Mouse (Mus musculus): ENCODE data around the gene Mapk8ip3. TPM values are rescaled to one million over a fixed set of nuclear protein-coding genes. Genes with fewer than 3 reads are reported as not detected.
A peak's percentile ranks its signal among the peaks of the same experiment; 100 is the strongest.

The Mapk8ip3 gene
- polyA plus RNA-seq, 1 experiment from 2014 or later = 38.3 TPM

DNA sequence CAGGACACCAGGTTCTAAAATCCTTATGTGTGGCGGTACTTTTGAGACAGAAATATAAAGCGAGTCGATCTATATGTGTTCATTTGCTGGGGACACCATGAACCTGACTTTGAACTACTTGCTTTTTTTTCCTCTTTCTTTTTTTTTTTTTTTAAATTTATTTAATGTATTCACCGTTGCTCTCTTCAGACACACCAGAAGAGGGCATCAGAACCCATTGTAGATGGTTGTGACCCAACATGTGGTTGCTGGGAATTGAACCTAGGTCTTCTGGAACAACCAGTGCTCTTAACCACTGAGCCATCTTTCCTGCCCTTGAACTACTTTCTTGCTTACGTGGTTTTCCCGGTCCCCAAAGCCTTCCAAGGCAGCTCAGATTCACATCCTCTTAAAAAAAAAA is 489 bp upstream of the Mapk8ip3 start:
- 43% methylated on average over 6 of the region's 6 CpGs for WGBS
- Histone ChIP-seq H3K36me3 (0 out of 2 replicates have a peak, but pooled peaks cover 3% of the 10 kb centered on the region), H3K4me2 (replicated peaks) (peak overlapping the region; percentile 75), H3K9me3 (replicated peaks) (no peaks in the 10 kb centered on the region), H3K27me3 (no peaks in the 10 kb centered on the region), H3K27ac (replicated peaks) (peak overlapping the region; percentile 88), H3K4me1 (peaks cover 19% of the 10 kb centered on the region), H3K4me3 (replicated peaks) (peak overlapping the region; percentile 96), H3K9ac (peak overlapping the region; percentile 85)
- ATAC-seq (ENCODE audit: insufficient number of reproducible peaks, low FRiP score, low TSS enrichment, low read depth) = no peak

DNA sequence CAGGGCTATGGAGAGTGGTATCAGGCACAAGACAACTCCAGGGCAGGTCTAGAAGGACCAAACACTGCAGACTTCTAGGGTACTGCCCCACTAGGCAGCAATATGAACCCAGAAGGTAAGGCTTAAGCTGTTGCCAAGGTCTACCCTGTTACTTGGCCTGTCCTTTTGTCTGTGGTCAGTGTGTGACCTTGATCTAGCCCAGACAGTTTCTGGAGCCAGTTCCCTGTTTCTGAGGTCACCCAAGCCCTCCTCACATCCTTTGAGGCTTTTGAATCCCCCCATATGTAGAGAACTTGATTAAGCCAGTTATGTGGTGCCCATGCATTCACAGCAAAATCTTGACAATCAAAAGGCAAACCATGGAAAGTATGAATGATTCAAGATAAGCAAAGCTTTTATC is 1.1 kb downstream of the Mapk8ip3 start:
- Histone ChIP-seq H3K4me1 (peaks cover 19% of the 10 kb centered on the region), H3K9me3 (replicated peaks) (no peaks in the 10 kb centered on the region), H3K4me3 (replicated peaks) (peak overlapping the region; percentile 96), H3K27ac (replicated peaks) (no peak overlapping the region), H3K27me3 (no peaks in the 10 kb centered on the region), H3K9ac (peak overlapping the region; percentile 16; the same call in 1 of the 2 replicates), H3K36me3 (0 out of 2 replicates have a peak, but pooled peaks cover 9% of the 10 kb centered on the region), H3K4me2 (replicated peaks) (peak overlapping the region; percentile 75)
- ATAC-seq (ENCODE audit: insufficient number of reproducible peaks, low FRiP score, low TSS enrichment, low read depth) = no peak

DNA sequence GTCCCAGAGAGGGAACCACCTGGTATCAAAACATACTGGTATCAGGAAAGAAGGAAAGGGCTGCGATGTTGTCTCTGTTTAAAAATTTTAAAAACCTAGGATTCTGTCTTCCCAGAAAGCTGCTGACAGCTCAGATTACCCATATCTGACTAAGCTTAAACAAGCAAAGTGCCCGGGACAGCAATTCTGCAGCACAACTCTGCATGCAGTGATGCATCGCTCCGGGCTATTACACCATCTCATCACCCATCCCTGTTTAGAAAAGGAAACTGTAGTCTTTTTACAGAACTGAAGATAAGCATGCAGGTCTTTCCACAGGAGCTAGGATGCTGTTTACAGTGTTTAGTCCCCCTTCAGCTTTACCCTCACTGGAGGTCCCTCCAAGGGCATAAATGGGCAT is 1.9 kb downstream of the Mapk8ip3 start:
- H3K36me3 ChIP-seq = 0 out of 2 replicates have a peak, but pooled peaks cover 9% of the 10 kb centered on the region
- H3K4me1 ChIP-seq = peaks cover 19% of the 10 kb centered on the region
- H3K27ac ChIP-seq (replicated peaks) = no peak overlapping the region
- H3K4me2 ChIP-seq (replicated peaks) = peak overlapping the region; percentile 75
- peak overlapping the region; percentile 16 for H3K9ac ChIP-seq
- no peaks in the 10 kb centered on the region for H3K9me3 ChIP-seq (replicated peaks)
- no peaks in the 10 kb centered on the region for H3K27me3 ChIP-seq
- peak overlapping the region; percentile 96 for H3K4me3 ChIP-seq (replicated peaks)
- 71% methylated on average over 4 of the region's 4 CpGs for WGBS
- ATAC-seq (ENCODE audit: insufficient number of reproducible peaks, low FRiP score, low TSS enrichment, low read depth) = no peak

DNA sequence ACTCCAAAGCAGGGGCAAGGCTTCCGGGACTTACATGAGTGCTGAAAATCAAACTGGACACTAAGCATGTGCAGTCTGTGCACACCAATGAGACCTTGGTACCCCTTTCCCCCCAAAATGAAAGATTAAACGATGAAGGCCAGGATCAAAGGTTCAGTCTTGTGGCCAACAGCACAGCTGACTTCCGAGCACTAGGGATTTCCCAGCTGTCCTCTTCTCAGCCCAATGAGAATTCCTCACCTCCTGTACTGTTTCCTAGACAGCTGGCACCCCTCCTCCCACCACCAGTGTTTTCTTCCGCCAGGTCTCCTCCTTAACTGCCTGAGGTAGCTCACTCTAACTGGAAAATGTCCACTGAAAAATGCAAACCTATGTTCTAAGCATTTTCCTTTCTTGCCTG is 3.6 kb downstream of the Mapk8ip3 start:
- Histone ChIP-seq H3K4me3 (replicated peaks) (no peak overlapping the region), H3K36me3 (peaks cover 15% of the 10 kb centered on the region; the same call in 1 of the 2 replicates), H3K9ac (no peak overlapping the region), H3K9me3 (replicated peaks) (no peaks in the 10 kb centered on the region), H3K4me2 (replicated peaks) (no peak overlapping the region), H3K4me1 (peaks cover 19% of the 10 kb centered on the region), H3K27me3 (no peaks in the 10 kb centered on the region), H3K27ac (replicated peaks) (no peak overlapping the region)
- ATAC-seq (ENCODE audit: insufficient number of reproducible peaks, low FRiP score, low TSS enrichment, low read depth) = no peak
- WGBS = 70% methylated on average over 4 of the region's 4 CpGs

DNA sequence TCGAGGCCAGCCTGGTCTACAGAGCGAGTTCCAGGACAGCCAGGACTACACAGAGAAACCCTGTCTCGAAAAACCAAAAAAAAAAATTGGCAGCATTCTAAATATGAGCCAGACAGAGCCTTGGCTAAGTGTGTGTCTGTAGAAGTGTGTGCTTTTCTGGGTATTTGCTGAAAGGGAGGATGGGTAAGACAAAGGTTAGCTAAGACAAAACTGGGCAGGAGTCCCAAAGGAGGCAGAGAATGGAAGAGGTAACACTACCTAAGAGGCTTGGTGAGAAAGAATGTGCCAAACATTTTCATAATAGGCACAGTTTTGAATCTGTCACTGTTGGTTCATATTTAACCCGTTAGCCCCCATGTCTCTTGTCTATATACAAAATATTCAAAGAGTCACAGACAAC is 4.3 kb downstream of the Mapk8ip3 start:
- H3K27me3 ChIP-seq = no peaks in the 10 kb centered on the region
- no peak overlapping the region for H3K4me3 ChIP-seq (replicated peaks)
- ATAC-seq (ENCODE audit: insufficient number of reproducible peaks, low FRiP score, low TSS enrichment, low read depth) = no peak
- H3K36me3 ChIP-seq = peaks cover 20% of the 10 kb centered on the region
- peaks cover 19% of the 10 kb centered on the region for H3K4me1 ChIP-seq
- no peak overlapping the region for H3K9ac ChIP-seq
- 93% methylated on average over 4 of the region's 4 CpGs for WGBS
- H3K4me2 ChIP-seq (replicated peaks) = no peak overlapping the region
- H3K27ac ChIP-seq (replicated peaks) = no peak overlapping the region
- no peaks in the 10 kb centered on the region for H3K9me3 ChIP-seq (replicated peaks)

DNA sequence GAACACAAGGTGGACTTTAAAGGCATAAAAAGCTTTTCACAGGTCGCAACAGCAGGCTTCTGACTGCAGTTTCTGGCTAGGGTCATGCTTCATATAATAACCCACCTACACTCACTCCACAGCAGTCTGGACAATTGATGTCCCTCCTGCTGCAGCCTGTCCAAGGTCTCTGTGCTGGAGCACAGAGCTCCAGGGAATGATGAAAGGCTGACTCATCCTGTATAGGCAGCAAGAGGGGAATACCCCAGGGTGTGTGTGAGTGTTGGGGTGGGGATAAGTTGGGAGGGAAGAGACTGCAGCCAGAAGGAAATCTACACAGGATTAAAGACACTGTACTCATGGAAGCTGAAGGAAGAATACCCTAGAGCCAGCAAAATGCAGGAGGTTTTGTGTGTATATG is 7.3 kb downstream of the Mapk8ip3 start:
- WGBS = 94% methylated on average over 1 of the region's 1 CpGs

DNA sequence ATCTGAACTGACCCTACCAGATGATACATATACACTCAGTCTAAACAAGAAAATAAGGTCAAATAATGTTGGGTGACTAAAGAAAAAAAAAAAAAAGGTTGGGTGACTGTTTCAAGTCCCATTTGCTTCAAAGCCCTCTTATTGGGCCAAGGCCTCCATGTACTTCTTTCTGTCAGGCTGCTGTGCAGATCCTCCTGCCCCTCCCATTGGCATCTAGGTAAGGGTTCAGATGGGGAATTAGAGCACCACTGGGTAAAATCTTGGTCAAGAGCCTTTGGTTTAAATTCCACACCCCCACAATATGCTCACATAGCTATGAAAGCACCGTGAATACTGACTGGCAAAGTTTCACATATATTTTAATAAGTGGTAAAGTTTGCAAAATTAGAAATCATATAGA is 13.5 kb downstream of the Mapk8ip3 start:
- H3K4me3 ChIP-seq (replicated peaks) = no peak overlapping the region
- H3K4me1 ChIP-seq = no peaks in the 10 kb centered on the region
- H3K27me3 ChIP-seq = no peaks in the 10 kb centered on the region
- H3K27ac ChIP-seq (replicated peaks) = no peak overlapping the region
- H3K36me3 ChIP-seq = peaks cover 93% of the 10 kb centered on the region
- H3K4me2 ChIP-seq (replicated peaks) = no peak overlapping the region
- no peak for ATAC-seq (ENCODE audit: insufficient number of reproducible peaks, low FRiP score, low TSS enrichment, low read depth)
- no peak overlapping the region for H3K9ac ChIP-seq
- WGBS = 88% methylated on average over 1 of the region's 1 CpGs
- H3K9me3 ChIP-seq (replicated peaks) = no peaks in the 10 kb centered on the region

More for the DNA sequence above, 7.3 kb downstream of the Mapk8ip3 start:
- Histone ChIP-seq H3K27me3 (no peaks in the 10 kb centered on the region), H3K4me1 (peaks cover 2% of the 10 kb centered on the region; the same call in 1 of the 2 replicates), H3K36me3 (peaks cover 47% of the 10 kb centered on the region), H3K9ac (no peak overlapping the region), H3K4me3 (replicated peaks) (no peak overlapping the region), H3K9me3 (replicated peaks) (no peaks in the 10 kb centered on the region), H3K4me2 (replicated peaks) (no peak overlapping the region), H3K27ac (replicated peaks) (no peak overlapping the region)
- no peak for ATAC-seq (ENCODE audit: insufficient number of reproducible peaks, low FRiP score, low TSS enrichment, low read depth)

DNA sequence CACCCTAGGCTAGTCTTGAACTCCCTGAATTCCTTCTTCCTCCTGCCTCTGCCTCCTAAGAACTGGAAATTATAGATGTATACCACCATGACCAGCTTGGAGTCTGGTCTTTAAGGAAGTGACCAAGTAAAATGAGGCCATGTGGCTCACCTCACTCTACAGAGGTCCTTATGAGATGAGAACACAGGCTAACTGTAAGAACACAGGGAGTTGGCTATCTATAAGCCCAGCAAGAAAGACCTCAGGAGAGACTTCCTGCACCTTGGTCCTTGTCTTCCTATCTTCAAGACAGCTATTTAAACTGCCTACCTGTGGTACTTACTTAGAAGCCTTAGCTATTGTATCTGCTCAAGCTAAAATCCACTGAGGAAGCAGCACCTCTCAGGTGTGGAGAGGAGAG is 22.8 kb downstream of the Mapk8ip3 start:
- H3K27ac ChIP-seq (replicated peaks) = no peak overlapping the region
- no peak overlapping the region for H3K9ac ChIP-seq
- no peak for ATAC-seq (ENCODE audit: insufficient number of reproducible peaks, low FRiP score, low TSS enrichment, low read depth)
- H3K9me3 ChIP-seq (replicated peaks) = no peaks in the 10 kb centered on the region
- H3K4me3 ChIP-seq (replicated peaks) = no peak overlapping the region
- peaks cover 97% of the 10 kb centered on the region for H3K36me3 ChIP-seq
- no peaks in the 10 kb centered on the region for H3K27me3 ChIP-seq
- no peak overlapping the region for H3K4me2 ChIP-seq (replicated peaks)
- H3K4me1 ChIP-seq = no peaks in the 10 kb centered on the region

DNA sequence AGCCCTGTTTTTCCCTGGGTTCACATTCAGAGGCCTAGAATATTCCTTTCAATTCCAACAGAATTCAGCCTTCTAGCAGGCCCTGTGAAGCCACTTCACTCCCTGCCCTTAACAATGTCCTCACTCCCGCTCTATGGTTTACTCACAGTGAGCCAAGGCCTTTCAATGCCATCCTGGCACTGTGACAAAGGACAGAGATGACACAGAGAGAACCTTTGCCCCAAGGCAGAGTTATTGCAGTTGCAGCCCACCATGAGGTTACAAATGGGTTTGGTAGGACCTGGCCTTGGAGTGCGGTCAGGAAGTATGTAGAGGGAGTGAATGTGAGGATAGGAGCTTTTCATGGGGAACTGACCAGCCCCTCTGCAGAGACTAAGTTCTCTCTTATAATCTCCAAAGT is 29.2 kb downstream of the Mapk8ip3 start:
- Histone ChIP-seq H3K27ac (replicated peaks) (no peak overlapping the region), H3K4me2 (replicated peaks) (no peak overlapping the region), H3K4me1 (no peaks in the 10 kb centered on the region), H3K27me3 (no peaks in the 10 kb centered on the region), H3K4me3 (replicated peaks) (no peak overlapping the region), H3K9me3 (replicated peaks) (no peaks in the 10 kb centered on the region), H3K36me3 (peaks cover 98% of the 10 kb centered on the region), H3K9ac (no peak overlapping the region)
- 92% methylated on average over 2 of the region's 2 CpGs for WGBS
- ATAC-seq (ENCODE audit: insufficient number of reproducible peaks, low FRiP score, low TSS enrichment, low read depth) = no peak

DNA sequence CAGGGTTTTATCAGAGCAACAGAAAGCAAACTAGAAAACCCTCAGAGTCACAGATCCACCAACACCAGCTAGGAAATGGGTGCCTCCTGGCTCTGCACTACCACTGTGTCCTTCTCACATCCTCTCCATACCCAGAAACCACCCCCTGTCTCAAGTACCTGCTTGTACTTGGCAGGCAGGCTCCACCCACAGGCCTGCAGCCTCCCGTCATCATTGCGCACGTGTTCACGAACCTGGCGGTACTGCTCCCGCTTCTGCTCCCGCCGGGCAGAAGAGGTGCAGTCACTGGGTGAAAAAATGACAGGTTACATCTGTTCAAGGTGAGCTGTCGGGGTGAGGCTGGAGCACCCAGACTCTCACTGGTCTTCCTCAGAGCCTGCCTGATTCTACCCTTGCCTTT is 33.0 kb downstream of the Mapk8ip3 start:
- Histone ChIP-seq H3K27ac (replicated peaks) (no peak overlapping the region), H3K36me3 (peaks cover 100% of the 10 kb centered on the region), H3K9me3 (replicated peaks) (no peaks in the 10 kb centered on the region), H3K4me3 (replicated peaks) (no peak overlapping the region), H3K27me3 (no peaks in the 10 kb centered on the region), H3K4me2 (replicated peaks) (no peak overlapping the region), H3K4me1 (no peaks in the 10 kb centered on the region), H3K9ac (no peak overlapping the region)
- ATAC-seq (ENCODE audit: insufficient number of reproducible peaks, low FRiP score, low TSS enrichment, low read depth) = no peak
- 89% methylated on average over 9 of the region's 9 CpGs for WGBS

DNA sequence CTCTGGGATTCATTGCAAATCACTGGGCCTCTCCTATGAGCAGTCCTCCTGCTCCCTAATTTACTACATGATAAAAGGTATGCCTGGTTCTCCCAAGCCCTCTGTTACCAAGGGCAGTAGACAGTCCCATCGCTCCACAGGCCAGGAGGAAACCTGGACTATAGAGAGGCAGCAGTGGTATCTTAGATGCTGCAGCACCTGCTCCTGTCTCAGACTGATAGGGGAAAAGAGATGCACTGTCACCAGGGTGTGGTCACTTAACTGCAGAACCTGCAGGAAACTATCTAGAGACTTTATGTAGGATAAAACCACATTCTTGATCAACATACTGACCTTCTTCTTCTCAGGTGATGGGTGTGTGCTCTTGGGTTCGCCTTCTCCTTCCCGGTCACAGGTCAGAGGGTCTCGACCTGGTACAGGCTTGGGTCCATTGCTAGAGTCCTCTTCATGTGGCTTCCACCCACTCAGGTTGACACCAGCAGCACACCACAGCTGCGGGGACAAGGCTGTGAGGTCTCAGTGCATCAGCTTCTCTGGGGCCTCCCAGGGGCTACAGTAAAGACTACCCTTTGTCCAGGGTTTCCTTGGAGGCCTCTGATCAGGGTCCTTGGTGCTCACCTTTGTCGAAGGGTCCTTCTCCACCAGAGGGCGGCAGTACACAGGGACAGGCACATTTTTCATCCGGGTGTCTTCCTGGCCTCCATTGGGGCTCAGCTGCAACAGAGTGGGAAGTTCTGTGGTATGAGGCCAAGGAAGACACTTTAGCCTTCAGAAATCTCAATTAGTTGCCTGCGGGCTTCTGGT is 33.9 kb downstream of the Mapk8ip3 start:
- 69% methylated on average over 9 of the region's 9 CpGs for WGBS
- H3K9me3 ChIP-seq (replicated peaks) = no peaks in the 10 kb centered on the region
- H3K36me3 ChIP-seq = peaks cover 100% of the 10 kb centered on the region

DNA sequence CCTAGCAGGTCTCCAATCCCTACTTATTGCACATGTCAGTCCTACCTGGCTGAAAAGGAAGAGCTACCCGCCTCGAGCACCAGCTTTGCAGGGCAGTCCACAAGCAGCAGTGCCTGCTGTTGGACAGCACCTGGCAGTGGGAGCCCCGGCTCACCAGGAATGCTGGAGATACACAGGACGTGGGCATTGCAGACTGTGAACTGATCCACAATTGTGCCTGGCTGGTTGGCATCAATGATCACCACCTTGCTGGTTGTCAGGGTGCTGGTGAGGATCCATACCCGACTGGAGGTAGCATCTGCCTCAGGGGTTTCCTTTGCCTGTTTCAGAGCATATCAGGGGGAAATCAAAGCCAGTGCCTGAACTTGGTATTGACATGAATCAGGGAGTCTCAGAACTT is 34.7 kb downstream of the Mapk8ip3 start:
- Histone ChIP-seq H3K27me3 (no peaks in the 10 kb centered on the region), H3K27ac (replicated peaks) (no peak overlapping the region), H3K4me3 (replicated peaks) (no peak overlapping the region), H3K9me3 (replicated peaks) (no peaks in the 10 kb centered on the region), H3K4me2 (replicated peaks) (no peak overlapping the region), H3K9ac (no peak overlapping the region), H3K4me1 (peaks cover 10% of the 10 kb centered on the region), H3K36me3 (peaks cover 98% of the 10 kb centered on the region)
- WGBS = 91% methylated on average over 5 of the region's 5 CpGs
- ATAC-seq (ENCODE audit: insufficient number of reproducible peaks, low FRiP score, low TSS enrichment, low read depth) = no peak

More for the DNA sequence above, 33.9 kb downstream of the Mapk8ip3 start:
- no peak overlapping the region for H3K4me2 ChIP-seq (replicated peaks)
- H3K4me3 ChIP-seq (replicated peaks) = no peak overlapping the region
- no peaks in the 10 kb centered on the region for H3K27me3 ChIP-seq
- ATAC-seq (ENCODE audit: insufficient number of reproducible peaks, low FRiP score, low TSS enrichment, low read depth) = no peak
- H3K9ac ChIP-seq = no peak overlapping the region
- no peak overlapping the region for H3K27ac ChIP-seq (replicated peaks)
- peaks cover 3% of the 10 kb centered on the region for H3K4me1 ChIP-seq

Data from embryonic facial prominence, embryonic 15.5 days (tissue).